Mouse (Mus musculus): ENCODE results near the gene Olfr623.

The Olfr623 gene

DNA sequence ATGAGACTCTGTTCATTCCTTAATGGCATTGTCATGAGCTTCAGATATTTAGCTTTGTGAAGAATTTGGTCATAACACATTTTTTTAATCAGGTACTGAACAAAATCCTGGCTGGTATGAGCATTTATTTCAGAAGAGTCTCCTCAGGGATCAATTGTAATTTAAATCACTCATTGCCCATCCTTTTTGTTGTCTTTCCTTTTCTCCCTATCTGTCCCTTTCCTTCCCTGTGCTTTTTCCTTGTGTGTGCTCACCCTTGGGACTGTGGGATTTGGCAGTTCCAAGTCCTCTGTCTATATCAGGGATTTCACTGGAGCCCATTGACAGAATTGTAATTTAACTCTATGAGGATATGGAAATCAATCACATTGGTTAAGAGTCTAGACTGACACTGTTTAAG is at the start of gene Olfr623:
Gene Olfr623, minus strand, starts transcription at position 101 of the 400 bp plus-strand sequence.
- no peak for DNase-seq

GRCm38 (mm10) chr7:103712024-103712423 is 48.5 kb upstream of the Olfr623 start:
- DNase-seq = no peak

- DNase-seq = no peak
Observed at GRCm38 (mm10) chr7:103699469-103699868, 36.0 kb upstream of the Olfr623 start.

- no peak for DNase-seq
Observed at GRCm38 (mm10) chr7:103682420-103682819, 18.9 kb upstream of the Olfr623 start, which contains the start of gene Olfr625-ps1. Gene Olfr625-ps1 (plus strand): TSS chr7:103682720.

- no peak for DNase-seq
Observed at GRCm38 (mm10) chr7:103671091-103671490, 7.6 kb upstream of the Olfr623 start, which contains the start of gene Olfr624. Gene Olfr624 (minus strand): TSS chr7:103671191.

GRCm38 (mm10) chr7:103644070-103644469 is 19.4 kb downstream of the Olfr623 start:
- no peak for DNase-seq

GRCm38 (mm10) chr7:103642602-103643001 is 20.9 kb downstream of the Olfr623 start, which contains the start of gene Olfr622:
Gene Olfr622 (minus strand): TSS chr7:103642702.
- DNase-seq = no peak

GRCm38 (mm10) chr7:103636795-103637194 is 26.7 kb downstream of the Olfr623 start:
- DNase-seq = no peak

DNA sequence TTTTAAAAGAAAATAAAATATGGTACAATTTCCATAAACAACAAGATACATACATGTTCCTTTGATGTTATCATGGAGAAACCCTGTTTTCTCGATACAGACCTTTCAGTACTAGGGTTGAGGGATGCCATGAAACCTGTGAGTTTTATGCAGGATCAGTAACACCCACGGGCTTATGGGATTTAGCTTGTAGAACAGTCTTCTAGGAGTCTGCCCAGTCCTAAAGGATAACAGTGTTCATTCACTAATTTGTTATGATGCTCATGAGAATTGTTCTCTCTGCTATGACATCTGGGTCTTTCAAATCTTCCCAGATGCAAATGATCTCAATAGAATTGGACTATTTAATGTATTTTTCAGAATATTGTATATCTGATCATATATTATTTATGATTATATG is 51.1 kb downstream of the Olfr623 start, which contains the start of gene Olfr620:
Gene Olfr620, minus strand, starts transcription at position 101 of the 400 bp plus-strand sequence.
- no peak for DNase-seq
